Mouse (Mus musculus) brain, embryonic 14.5 days (tissue): ENCODE measurements at regions not wholly inside any gene's neighbourhood (a gene's known extent, or its start where the extent isn't known, plus 50 kb on each side); places are given as distances from the start of the nearest gene placed in this dataset.

Experiments used
- DNase-seq: peaks from one replicate; pipeline ENCODE4 v3.0.0-alpha.2; 2011; ENCODE audit warnings: low read depth
- CTCF ChIP-seq: fragments of 200-500 bp; IDR thresholded peaks from 2 replicates; pipeline ENCODE4 v1.5.1; 2012; ENCODE audit warnings: inconsistent platforms, mild to moderate bottlenecking, moderate library complexity, borderline replicate concordance; ENCODE audit not compliant: insufficient read depth, insufficient read length; ENCODE audit errors: extremely low read depth
- POLR2A ChIP-seq: fragments of 200-500 bp; IDR thresholded peaks from 2 replicates; pipeline ENCODE4 v1.6.1; 2012; ENCODE audit warnings: mild to moderate bottlenecking, inconsistent platforms, borderline replicate concordance; ENCODE audit not compliant: poor library complexity, insufficient read depth, insufficient read length, severe bottlenecking; ENCODE audit errors: extremely low read depth

- DNase-seq: peak; percentile 47
- TF ChIP-seq CTCF (no peak), POLR2A (no peak)
Observed at GRCm38 (mm10) chr4:91028013-91028626, 372.5 kb downstream of the Elavl2 start.

DNA sequence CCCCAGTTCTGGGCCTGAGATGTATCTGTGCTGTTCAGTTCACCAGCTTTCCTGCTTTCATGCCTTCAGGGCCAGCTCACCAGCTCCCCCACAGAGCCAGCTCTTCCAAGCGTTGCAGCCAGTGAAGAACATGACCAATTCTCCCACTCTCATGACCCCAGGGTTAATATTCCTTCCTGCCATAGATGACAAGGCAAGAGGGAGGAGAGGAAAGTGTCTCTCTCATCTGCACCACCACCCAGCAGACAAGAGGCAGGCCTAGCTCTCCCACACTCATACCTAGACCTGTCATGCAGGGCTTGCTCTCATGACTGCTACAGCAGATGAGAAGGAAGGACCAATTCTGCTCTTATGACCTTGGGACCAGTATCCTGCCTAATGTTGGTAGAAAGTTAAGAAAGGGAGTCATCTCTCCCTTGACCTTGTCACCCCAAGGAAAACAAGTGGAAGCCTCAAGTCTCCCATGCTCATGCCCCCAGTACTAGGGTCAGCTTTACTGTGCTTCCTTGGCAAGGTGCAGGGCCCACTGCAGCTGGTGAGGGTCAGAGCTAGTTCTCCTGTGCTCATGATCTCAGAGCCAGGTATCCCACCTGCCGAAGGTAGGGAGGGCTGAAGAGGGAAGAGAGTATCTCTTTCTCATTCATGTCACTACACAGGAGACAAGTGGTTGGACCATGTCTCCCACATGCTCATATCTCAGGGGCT lies 404.0 kb downstream of the Elavl2 start:
- no peak for TF ChIP-seq POLR2A
- no peak for DNase-seq

DNA sequence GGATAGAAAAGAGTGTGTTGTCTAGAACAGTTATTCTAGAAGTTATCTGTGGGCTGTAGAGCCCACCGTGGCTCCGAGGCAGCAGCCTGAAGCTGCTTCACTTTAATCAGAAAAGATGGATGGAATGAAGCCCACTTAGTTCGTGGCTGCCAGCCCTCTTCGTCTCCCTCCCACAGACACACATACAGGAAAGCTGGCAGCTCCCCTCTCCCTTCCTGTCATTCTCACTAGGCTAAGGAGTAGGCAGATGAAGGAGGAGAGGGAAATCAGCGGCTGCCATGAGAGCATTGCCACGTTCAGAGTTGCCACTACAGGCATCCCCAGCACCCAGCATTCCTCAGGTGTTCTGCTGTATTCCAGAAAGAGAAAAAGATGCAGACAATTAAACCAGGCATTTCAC lies 435.9 kb downstream of the Elavl2 start:
- peak; percentile 70 for DNase-seq
- TF ChIP-seq CTCF: no peak
- no peak for TF ChIP-seq POLR2A

- peak; percentile 73 for DNase-seq
- TF ChIP-seq CTCF: no peak
- TF ChIP-seq POLR2A: no peak
Observed at GRCm38 (mm10) chr4:90943687-90944385, 456.7 kb downstream of the Elavl2 start.

GRCm38 (mm10) chr4:90917312-90918107 lies 483.1 kb downstream of the Elavl2 start:
- TF ChIP-seq POLR2A: no peak
- no peak for TF ChIP-seq CTCF
- DNase-seq: peak; percentile 68

GRCm38 (mm10) chr4:90906311-90906710 lies 494.3 kb downstream of the Elavl2 start:
- TF ChIP-seq POLR2A (no peak), CTCF (no peak)
- DNase-seq: peak; percentile 41

DNA sequence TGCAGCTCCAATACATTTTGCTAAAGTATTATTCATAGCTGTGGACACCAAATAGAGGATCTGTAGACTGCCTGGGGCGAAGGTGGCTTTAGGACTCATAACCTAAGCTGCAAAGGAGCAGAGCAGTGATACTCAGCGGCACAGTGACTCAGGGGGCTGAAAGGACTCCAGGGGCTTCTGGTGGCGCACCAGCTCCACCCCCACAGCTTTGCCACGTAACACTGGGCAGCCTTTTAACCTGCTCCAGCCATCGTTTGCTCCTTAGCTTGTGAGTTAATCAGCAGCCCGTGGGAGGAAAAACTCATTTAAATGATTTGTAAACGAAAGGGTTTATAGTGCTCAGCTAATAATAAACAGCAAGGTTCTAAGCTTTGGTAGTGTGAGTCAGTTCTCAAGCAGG lies 532.4 kb downstream of the Elavl2 start:
- TF ChIP-seq POLR2A (no peak), CTCF (no peak)
- no peak for DNase-seq

DNA sequence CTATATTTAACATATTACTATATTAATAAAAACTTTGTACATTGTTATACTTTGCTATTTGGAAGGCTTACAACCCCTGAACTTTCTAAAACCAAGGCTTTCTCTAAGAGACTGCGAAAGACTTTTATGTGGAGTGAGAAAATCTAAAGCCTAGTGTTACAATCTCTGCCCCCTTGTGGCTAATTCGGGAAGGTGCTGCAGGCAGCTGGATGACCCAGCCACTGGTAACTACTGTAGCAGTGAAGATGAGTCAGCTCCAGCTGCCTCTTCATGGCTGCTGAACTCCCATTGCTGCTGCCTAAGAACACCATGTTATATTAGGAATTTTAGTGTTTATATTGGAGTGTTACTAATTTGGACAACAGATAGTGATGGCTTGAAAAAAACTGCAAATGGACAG lies 539.7 kb downstream of the Elavl2 start:
- DNase-seq: peak; percentile 57
- TF ChIP-seq POLR2A: no peak
- TF ChIP-seq CTCF: peak; percentile 62

GRCm38 (mm10) chr4:90839804-90840203 lies 560.8 kb downstream of the Elavl2 start:
- TF ChIP-seq CTCF (no peak), POLR2A (no peak)
- peak; percentile 41 for DNase-seq

GRCm38 (mm10) chr4:90799078-90799477 lies 580.5 kb downstream of the Zfp352 start:
- no peak for TF ChIP-seq POLR2A
- no peak for TF ChIP-seq CTCF
- DNase-seq: peak; percentile 42

GRCm38 (mm10) chr4:90798637-90799036 lies 580.0 kb downstream of the Zfp352 start:
- DNase-seq: peak; percentile 9
- no peak for TF ChIP-seq CTCF
- TF ChIP-seq POLR2A: no peak

- DNase-seq: peak; percentile 71
- TF ChIP-seq POLR2A (no peak), CTCF (no peak)
Observed at GRCm38 (mm10) chr4:90797472-90797871, 578.9 kb downstream of the Zfp352 start.
